Mouse (Mus musculus): ENCODE data around the gene Ankib1.

- TF ChIP-seq CTCF (IDR thresholded peaks at IDR 0.05; ENCODE audit: control insufficient read depth, insufficient read depth, low read length) (no peak), POLR2A (IDR thresholded peaks at IDR 0.05; ENCODE audit: borderline replicate concordance, control insufficient read depth, low read depth, low read length) (no peak)
Observed at GRCm38 (mm10) chr5:3808472-3808871, 5.7 kb upstream of the Ankib1 start.

All from bone marrow, adult 2 months (tissue).